Mouse (Mus musculus) kidney, adult 8-10 months (tissue): Measurements from ENCODE around the gene Calhm3.
"Not testable (repeated sequence)": the region's sequence is repeated elsewhere in the genome, so short reads cannot be mapped to it uniquely, and the experiment has no call there.

ENCODE experiments used
- DNase-seq, 2 experiments: peaks; one replicate each; pipeline ENCODE4 v3.0.0; 2022

Gene Calhm3

DNA sequence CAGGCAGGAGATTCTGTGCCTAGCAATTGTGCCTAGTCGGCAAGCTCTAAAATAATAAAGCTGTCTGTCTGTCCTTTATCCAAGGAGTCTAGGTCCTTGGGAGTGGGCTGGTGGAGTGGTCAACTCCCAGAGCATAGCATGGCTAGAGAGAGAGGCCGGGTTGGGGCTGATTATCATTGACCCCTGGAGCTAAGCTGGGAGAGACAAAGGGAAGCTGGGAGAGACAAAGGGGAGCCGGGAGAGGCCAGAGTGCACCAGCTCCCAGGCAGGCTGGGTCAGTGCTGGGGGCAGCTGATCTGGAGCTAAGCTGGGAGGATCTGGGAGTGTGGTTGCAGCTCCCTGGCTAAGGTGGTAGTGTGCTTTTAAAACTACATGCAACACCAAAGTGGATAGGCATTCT, 9.2 kb upstream of the Calhm3 start:
- DNase-seq, result no peak

DNA sequence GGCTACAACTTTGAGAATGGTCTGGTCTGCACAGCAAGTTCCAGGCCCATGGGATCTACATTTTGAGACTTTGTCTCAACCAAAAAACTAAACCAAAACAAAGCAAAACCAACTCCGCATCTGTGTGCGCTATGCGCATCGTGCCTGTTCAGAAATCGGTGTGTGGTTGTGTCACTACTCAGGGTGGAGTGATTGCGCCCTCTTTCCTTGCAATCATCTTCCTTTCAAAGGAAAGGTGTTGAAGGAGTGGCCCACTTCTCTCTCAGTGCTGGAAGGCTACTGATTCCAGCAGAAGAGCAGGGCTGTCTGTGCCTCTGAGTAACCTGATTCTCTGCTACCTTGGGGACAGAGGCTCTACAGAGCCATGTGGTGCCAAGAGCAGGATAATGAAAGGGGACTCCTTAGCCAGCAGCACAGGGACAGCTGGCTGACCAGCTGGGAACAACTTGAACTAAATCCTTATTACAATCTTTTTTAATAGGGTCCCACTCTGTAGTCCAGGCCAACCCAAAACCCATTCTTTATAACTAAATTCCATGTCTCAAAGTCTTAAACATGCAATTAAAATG, 5.7 kb upstream of the Calhm3 start:
- DNase-seq, result no peak

DNA sequence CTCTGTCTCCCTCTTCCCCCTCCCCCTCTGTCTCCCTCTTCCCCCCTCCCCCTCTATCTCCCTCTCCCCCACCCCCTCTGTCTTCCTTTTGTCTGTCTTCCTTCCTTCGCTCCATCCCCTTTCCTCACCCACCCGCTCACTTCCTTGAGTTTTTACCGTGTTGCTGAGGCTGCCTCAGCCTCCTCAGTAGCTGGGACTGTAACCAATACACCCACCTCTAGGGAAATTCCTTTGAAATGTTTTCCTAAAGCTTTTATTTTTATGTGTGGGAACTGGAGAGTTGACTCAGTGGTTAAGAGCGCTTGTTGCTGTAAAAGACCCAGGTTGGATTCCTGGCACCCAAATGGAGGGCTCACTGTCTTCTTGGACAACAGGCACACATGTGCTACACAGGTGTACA, 4.1 kb upstream of the Calhm3 start:
- no peak for DNase-seq

DNA sequence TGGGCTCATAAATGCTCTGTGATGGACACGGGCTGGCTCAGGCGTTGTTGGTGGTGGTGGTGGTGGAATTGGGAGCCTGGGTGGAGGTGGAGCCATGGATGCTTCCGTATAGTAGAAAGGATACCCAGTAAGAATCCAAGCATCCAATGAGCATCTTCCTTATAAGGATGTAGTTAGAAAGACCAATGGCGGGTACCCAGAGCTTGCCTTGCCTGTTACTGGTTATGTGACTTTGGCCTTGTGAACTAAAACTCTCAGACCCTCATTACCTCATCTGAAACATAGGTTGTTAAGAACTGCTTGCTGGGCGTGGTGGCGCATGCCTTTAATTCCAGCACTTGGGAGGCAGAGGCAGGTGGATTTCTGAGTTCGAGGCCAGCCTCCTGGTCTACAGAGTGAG, 3.8 kb downstream of the Calhm3 start:
- no peak for DNase-seq

DNA sequence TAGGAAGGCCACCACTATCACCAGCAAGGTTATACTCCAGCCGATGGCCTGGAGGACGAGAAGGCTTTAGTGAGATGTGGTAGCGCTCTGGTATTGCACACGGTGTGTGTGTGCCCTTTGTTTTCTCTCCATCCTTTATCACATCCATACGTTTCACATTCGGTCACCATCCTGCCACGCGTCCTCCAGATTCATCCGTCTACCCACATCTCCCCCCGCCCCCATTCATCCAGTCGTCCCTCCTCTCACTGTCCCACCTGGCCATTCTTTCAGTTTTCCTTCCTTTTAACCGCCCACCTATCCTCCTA, 5.5 kb downstream of the Calhm3 start:
- no peak for DNase-seq

DNA sequence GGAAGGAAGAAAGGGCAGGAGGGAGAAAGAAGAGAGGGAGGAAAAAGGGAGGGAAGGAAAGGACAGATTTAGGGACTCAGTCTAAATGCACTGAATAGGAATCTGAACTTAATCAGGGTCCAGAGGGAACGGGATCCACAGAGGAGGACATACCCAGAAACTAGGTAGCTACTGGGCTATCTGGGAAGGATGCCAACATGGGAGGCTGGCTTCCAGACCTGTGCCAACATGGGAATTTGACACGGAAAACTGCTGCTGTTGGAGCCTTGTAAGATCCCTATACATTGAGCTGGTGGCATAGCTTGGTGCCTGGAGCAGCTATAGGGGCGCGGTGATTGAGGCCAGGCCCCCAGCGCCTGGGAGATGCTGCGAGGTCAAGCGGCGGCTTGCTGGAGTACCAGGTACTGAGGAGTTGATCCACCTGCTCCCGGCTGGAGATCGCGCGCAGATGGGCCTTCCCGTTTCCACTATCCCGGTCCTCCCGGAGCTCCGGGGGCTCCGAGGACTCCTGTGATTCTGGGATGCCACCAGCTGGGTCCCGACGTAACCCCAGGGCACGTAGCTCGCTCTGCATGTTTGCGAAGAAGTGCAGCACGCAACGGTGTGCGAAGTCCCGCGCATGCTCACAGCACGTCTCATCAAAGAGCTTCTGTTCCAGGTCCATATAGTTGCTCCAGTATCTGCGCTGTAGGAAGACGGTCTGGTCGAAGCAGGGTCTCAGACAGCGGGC, 6.1 kb downstream of the Calhm3 start:
- DNase-seq, result no peak

DNA sequence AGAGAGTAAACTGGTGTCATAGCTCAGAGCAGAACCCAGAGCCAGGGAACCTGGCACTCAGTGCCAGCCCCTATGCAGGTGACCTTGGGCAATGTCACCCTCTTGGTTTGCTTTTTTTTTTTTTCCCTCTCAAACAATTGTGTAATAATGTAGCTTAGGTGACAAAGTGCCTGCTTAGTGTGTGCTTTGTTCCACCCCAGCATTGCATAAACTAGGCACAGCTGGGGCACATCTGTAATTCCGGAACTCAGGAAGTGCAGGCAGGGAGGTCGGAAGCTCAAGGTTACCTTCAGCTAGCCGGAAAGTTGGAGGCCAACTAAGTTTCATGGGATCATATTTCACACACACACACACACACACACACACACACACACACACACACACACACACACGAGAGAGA, 7.7 kb downstream of the Calhm3 start:
- no peak for DNase-seq

DNA sequence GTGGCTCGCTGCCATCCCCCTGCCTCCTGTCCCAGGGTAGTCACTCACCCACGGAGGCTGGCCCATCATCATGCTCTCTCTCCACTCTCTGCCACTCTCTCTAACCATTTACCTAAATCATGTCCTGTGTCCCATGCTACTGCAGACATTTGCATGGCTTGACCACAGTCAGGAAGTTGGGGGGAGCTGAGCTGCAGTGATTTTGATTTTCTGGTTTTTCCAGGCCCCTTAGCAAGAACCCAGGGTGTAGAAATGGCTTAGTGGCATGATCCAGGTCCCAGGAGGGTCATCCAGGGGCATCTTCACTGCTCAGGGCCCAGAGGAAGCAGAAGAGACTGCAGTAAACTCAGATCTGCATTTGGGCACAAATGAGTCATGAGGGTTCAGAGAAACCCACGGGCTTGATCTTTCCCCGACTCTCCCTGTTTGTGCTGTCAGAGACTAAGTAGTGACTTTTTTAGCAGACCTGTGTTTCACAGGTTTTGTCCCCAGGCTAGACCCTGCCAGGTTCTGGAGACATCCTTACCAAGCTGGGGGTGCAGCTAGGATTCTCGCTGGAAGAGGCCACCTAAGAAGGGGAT, 9.2 kb downstream of the Calhm3 start:
- DNase-seq, result no peak

DNA sequence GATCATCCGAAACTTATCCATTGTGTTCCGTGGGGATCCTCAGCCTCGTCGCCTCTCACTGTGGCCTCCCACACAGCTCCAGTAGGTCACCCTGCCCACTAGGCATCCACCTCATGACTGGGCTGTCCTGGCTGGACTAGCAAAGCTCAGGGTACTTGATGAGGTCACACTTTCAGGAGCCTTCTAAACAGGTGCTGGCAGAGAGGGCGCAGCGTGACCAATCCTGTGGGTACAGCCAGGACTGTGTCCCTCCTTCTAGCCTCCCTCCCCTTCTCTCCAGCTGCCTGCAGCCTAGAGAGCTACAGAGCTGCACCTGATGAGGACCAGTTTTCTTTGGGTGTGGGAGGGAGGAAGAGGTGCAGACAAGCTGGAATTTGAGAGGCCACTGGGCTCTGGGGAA, 13.4 kb downstream of the Calhm3 start, which contains the start of gene Calhm1:
Gene Calhm1 (minus strand): TSS at position 101 of the 400 bp plus-strand sequence.
- no peak for DNase-seq

DNA sequence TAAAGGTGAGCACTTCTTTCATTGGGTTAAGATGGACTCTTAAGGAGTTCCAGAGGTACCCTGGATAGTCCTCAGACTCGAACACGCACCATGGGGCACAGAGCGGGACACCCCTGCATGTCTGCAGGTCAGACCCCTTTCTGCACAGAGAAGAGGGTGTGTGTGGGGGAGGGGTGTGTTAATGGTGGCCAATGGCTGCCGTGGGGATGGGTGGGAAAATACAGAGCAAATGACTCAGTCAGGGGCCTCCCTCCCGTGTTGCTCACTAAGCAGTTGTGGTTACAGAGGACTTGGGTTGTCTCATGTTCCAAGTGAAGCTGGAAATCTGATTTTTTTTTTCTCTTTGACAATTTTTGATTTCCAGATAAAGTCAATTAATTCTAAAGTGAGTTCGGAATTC, 15.1 kb downstream of the Calhm3 start:
- no peak for DNase-seq

DNA sequence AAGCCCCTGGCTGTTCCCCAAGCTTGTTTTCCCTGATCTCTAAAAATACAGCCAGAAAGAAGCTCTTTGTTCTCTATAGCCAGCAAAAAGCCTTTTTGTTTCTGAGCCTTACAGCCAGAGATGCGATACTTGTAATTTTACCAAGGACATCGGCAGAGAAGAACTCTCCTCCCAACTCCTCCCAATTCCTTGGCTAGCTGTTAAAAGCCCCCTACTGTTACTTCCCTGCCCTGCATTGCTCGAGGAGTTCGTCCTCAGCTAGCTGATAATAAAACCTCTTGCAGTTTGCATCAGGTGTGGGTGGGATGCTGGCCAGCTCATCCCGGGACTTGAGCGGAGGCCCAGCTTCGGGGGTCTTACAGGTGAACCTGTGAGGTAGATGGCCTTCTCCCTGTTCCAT, 18.0 kb downstream of the Calhm3 start:
- DNase-seq, result not testable (repeated sequence)

DNA sequence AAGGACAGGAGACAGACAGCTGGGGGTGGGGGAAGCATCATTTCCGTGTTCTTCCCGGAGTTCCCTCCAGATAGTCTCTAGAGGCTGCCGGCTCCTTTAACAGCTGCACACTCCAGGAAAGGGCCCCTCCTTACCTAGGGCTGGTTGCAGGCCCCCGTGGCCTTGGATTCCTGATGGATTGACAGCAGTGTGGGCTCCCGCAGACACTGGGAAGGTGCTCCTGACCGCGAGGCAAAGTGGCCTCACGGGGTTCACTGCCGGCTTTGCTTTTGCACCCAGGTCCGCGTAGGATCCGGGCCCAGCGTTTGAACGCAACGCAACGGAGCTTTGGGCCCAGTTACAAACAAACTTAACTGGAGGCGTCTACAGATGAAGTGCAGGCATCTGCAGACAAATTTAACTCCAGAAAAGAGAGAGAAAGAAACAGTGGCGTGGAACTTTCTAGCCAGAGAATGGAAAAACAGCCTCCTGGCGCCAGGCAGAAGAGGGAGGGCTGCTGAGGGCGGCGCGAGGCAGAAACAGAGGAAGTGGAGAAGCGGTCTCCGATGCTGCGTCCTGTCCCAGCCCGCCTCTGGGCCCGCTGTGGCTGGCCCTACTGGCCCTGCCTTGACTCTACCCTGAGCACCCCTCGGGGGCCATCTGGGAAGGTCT, 19.7 kb downstream of the Calhm3 start, which contains the start of gene Calhm2:
Gene Calhm2 (minus strand): TSS at position 524 of the 651 bp plus-strand sequence.
- DNase-seq, result peak in 1 of 2 experiments; percentile 29

DNA sequence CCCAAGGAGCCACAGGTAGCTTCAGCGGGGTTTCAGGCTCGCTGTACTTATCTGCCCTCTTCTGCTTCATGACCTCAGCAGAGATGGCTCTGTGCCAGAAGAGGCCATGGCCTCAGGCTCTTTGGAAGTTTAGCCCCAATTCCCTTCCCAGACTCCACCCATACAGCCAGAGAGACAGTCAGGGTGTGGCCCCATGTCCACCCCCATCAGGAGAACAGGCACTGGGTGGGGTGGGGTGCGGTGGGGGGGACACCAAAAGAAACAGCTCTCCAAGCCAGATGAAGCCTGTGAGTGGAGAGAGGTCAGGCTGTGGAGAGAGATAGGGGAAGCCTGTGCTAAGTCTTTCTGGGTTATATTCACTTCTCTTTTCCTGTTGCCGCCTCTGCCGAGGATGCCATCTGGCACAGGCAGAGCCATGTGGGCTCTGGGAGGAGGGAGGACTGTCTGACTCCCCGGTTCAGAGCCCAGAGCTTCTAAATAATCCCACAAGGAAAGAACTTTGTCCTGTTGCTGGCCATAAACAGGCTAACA, 20.4 kb downstream of the Calhm3 start:
- DNase-seq, result peak; percentile 33 to 42

DNA sequence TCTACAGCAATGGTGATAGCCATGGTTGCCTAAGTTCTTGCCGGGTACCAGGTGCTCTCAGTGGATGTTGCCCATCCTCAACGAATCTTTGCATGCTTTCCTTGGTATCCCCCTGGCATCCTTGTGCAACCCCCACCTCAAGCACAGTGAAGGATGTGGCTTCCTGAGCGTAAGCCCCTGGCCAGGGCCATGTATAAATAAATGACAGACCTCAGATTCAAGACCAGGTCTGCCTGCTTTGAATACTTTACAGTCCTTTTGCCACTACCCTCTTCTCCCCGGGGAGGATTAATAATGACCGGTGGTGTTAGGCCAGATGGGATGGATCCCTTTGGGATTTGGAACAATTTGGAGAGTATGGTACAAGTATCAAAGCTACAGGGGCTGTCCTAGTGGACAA, 21.4 kb downstream of the Calhm3 start:
- DNase-seq, result no peak

DNA sequence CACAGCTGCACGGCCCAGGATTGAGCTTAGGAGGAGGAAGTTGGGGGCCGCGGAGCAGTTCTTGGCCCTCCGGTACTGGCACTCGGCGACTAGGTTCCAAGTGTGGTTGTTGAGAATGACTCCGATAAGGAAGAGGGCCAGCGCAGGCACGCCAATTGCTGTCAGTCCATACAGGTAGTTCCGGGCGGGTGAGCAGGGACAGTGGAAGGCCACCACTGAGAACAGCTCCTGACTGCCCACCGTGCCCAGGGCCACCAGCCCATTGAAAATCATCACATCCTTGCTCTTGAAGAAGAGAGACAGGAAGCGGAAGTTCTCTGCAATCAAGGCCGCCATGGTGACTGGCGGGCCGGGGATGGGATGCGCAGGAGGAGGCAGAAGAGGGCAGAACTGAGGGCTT, 22.0 kb downstream of the Calhm3 start:
- DNase-seq, result no peak

DNA sequence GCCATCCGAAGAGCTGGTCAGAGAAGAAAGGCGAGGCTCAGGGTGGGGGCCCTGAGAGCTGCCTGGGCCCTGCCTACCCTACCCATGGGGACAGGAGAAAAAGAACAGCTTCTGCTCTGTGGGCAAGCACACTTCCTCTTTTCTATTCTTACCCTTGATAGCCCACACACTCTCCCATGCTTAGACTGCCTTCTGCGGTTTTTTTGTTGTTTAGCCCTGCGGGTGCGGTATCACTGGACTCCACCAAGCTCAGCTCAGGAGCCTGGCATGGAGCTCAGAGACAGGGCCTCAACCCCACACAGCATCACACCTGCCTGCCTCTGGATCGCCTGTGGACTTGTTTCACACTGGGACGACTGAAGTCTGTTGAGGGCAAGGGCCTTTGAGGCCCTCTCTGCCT, 24.4 kb downstream of the Calhm3 start:
- DNase-seq, result no peak

DNA sequence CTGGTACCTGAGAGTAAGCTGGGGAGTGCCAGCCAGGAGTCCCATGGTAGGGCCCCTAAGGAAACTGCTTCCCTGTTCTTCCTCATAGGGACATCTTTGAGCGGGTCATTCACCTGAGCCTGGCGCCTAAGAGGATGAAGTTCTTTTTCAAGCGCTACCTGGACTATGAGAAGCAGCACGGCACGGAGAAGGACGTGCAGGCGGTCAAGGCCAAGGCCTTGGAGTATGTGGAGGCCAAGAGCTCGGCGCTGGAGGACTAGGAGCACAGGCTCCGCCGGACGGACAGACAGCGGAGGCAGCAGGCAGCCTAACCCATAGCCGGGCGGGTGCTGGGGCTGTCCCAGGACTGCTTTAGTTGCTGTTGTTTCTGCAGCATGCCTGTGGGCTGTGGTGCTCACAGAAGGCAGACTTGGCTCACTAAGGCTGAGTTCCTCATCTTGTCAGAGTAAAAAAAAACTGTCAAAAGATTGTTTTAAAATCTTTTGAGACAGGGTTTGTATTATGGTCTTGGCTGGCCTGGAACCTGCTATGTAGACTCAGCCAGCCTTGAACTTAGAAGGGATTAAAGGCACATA, 26.9 kb downstream of the Calhm3 start:
- DNase-seq, result no peak

DNA sequence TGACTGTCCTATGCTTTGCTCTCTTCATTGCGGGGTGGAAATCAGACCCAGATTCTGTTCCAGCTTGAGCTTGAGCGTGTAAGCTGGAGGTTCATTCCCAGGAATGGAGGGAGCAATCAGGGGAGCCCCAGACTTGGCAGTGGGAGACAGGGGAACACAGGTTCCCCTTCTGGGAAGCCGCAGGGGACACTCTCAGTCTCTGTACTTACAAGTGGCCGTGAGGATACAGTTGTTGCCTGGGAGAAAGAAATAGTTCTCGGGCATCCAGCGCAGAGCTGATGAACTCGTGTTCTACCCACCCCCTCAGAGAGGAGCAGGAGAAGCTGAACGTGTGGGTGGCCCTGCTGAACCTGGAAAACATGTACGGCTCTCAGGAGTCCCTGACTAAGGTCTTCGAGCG, 28.7 kb downstream of the Calhm3 start:
- DNase-seq, result no peak

DNA sequence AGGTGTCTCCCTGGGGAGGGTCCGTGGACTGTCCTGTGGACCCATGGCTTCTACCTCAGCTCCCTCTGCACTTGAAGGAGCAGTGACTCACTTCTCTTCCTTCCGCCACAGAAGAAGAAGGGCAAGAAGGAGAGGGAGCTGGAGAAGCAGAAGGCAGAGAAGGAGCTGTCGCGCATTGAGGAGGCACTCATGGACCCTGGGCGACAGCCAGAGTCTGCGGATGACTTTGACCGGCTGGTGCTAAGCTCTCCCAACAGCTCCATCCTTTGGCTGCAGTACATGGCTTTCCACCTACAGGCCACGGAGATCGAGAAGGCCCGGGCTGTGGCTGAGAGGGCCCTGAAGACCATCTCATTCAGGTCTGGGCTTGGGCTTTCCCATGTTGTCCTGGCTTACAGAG, 29.4 kb downstream of the Calhm3 start:
- no peak for DNase-seq

DNA sequence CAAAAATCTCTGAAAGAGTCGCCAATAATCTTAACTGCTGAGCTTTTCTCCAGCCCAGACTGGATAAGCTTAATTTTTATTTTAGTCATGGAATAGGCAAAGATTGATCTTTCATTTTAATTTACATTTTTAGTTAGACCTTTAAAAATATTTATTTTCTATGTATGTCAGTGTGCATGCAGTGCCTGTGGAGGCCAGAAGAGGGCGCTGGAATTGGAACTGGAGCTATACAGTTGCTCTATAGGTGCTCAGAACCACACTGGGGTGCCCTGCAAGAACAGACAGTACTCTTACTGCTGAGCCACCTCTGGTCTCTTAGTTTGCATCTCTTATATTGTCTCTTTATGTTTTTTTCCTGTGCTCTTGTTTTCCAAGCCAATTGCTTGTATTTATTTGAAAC, 34.8 kb downstream of the Calhm3 start:
- peak in 1 of 2 experiments; percentile 19 for DNase-seq

DNA sequence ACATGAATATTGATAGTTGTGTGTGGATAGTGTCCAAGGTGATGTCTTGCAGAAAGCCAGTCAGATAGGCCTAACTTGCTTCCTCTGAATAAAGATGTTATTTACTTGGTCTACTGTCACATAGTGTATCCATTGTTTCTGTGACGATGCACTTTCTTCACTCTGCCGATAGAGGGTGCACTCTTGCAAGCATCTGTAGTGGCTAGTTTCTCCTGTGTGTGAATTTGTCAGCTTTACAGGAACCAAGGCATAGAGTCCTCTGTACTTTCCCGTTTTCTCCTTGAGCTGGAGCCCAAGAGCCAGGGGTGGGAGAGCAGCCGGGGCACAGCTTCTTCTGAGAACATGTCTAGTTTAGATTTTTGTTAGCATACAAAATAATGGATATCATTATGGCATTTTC, 36.5 kb downstream of the Calhm3 start:
- no peak for DNase-seq

DNA sequence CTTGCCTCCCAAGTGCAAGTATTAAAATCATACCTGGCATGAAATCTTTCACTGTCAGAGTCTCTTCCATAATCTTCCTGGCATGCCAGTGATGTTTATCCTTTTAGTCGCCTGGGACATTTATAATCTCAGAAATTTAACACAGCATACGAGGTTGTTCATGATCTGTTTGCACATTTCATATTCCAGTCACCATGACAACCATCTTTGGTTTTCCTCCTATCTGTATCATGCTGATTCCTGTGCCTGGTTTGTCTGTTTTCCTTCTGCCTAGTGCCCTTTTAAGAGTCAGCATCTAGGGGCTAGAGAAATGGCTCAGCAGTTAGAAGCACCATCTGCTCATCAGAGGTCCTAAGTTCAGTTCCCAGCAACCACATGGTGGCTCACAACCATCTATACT, 38.9 kb downstream of the Calhm3 start:
- DNase-seq, result no peak

DNA sequence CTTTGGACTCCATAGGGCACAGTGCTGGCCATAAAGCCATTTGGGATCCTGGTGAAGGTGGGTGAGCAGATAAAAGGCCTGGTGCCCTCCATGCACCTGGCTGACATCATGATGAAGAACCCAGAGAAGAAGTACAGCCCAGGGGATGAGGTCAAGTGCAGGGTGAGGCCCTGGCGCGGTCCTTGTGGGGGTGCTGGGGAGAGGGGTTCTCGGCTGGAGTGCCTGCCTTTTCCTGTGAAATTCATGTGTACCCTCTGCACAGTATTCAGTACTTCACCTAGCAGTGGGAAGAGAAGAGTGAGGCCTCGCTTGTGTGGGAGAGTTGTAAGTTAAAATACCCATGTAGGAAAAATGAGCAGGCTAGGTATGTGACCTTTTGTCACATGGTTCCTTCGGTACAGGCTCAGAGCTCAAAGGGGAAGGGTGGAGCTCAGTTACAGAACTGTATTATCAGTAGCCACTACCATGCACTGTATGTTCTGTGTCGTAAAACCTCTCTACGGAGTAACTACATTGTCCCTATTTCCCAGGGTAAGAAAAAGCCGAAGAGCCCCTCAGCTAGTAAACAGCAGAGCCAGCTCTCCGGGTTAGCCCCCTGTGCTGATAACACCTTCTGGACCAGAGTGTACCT, 52.8 kb downstream of the Calhm3 start:
- DNase-seq, result no peak
